Mouse (Mus musculus): ENCODE measurements at regions not wholly inside any gene's neighbourhood (a gene's known extent, or its start where the extent isn't known, plus 50 kb on each side); places are given as distances from the start of the nearest gene placed in this dataset.

DNA sequence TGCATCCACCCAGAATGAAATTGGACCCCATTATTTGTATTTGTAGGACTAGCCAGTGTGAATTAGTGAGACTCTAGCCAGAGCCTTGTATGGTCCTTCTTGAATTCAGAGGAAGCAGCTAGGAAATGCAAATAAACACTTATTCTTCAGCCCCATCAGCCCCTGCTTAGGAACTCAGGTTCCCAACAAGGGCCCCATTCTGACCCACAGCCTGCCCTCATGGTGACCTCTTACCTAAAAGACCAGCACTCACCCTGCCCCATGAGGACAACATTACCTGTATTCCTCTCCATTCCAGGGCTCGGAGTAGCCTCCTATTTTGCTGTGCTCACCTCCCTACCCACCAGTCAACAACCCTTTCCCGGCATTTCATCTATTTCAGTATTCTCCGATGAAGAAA lies 283.6 kb upstream of the Noct start:
- Histone ChIP-seq H3K9ac (ENCODE audit: low read length) (no peak overlapping the region), H3K27ac (ENCODE audit: low read depth, low read length) (no peak overlapping the region), H3K9me3 (ENCODE audit: control insufficient read depth, low read length) (no peaks in the 10 kb centered on the region), H3K4me2 (no peak overlapping the region), H3K36me3 (ENCODE audit: control insufficient read depth, insufficient read depth, low read length) (no peaks in the 10 kb centered on the region), H3K4me3 (ENCODE audit: low read depth, low read length) (no peak overlapping the region), H3K27me3 (ENCODE audit: control insufficient read depth, insufficient read depth, low read length) (no peaks in the 10 kb centered on the region), H3K4me1 (ENCODE audit: control insufficient read depth, insufficient read depth, low read length) (no peaks in the 10 kb centered on the region)
- WGBS: 82% methylated on average over 3 of the region's 3 CpGs
- ATAC-seq (ENCODE audit: low FRiP score): no peak
- peak; percentile 77 for DNase-seq (ENCODE audit: low spot score, missing footprints)

DNA sequence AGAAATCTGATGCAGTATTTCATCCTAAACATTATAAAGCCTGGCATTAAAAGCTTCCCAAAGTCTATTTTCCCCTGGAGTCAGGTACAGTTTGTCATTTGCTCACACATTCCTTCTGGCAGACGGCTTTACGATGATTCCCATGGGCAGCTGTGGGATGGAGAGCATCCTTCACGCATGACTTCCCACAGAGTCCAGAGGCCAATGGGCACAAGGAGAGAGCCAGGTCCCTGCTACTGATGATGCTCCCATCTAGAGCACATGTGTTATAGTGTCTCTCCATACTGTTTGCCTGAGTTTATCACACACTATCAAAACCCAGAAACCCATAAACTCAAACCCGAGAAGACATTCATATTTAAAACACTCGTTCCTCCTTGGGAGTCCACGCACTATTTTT lies 270.8 kb upstream of the Noct start:
- Histone ChIP-seq H3K9ac (ENCODE audit: low read length) (no peak overlapping the region), H3K9me3 (ENCODE audit: control insufficient read depth, low read length) (no peaks in the 10 kb centered on the region), H3K27ac (ENCODE audit: low read depth, low read length) (no peak overlapping the region), H3K36me3 (ENCODE audit: control insufficient read depth, insufficient read depth, low read length) (no peaks in the 10 kb centered on the region), H3K4me3 (ENCODE audit: low read depth, low read length) (no peak overlapping the region), H3K4me1 (ENCODE audit: control insufficient read depth, insufficient read depth, low read length) (no peaks in the 10 kb centered on the region), H3K27me3 (ENCODE audit: control insufficient read depth, insufficient read depth, low read length) (no peaks in the 10 kb centered on the region), H3K4me2 (no peak overlapping the region)
- 79% methylated on average over 6 of the region's 6 CpGs for WGBS
- ATAC-seq (ENCODE audit: low FRiP score) (no peak), DNase-seq (ENCODE audit: low spot score, missing footprints) (no peak)

DNA sequence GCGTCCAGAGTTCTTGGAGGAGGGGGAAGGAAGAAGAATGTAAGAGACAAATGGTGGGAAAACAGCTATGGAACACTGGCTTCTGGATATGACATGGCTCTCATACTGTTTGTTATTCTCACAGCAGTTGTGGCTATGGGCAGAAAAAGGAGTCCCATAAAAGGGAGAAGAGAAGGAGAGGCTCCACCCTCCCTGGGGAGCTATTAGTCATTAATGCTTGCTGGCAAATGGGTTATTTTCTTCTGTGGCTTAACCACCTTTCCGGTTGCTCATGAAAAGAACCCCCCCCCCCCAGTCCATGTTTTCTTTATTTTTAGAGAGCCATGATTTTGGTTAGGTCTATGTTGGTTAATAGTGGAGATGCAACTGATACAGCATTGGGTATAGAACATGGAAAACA lies 253.9 kb upstream of the Noct start:
- Histone ChIP-seq H3K9ac (ENCODE audit: low read length) (no peak overlapping the region), H3K36me3 (ENCODE audit: control insufficient read depth, insufficient read depth, low read length) (no peaks in the 10 kb centered on the region), H3K4me1 (ENCODE audit: control insufficient read depth, insufficient read depth, low read length) (no peaks in the 10 kb centered on the region), H3K9me3 (ENCODE audit: control insufficient read depth, low read length) (no peaks in the 10 kb centered on the region), H3K4me2 (no peak overlapping the region), H3K27me3 (ENCODE audit: control insufficient read depth, insufficient read depth, low read length) (no peaks in the 10 kb centered on the region), H3K4me3 (ENCODE audit: low read depth, low read length) (no peak overlapping the region), H3K27ac (ENCODE audit: low read depth, low read length) (no peak overlapping the region)
- ATAC-seq (ENCODE audit: low FRiP score): no peak
- no peak for DNase-seq (ENCODE audit: low spot score, missing footprints)
- WGBS: 87% methylated on average over 2 of the region's 2 CpGs

DNA sequence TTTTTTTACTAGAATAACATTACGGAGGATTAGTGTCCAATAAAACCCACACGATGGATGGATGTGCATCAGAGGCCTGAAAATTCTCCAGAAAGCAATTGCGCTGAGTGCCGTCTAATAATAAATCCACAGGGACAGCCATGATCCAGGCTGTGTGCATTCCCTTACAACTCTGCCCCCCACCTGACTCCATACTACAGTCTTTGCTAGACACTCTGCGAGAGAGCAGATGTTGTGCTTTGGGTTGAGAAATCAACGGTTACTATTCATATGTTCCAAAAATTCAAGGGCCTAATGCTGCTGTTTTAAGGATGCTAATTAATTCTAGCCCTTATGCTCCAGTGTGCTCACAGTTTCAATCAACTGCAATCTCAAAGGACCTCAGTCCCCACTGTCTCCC lies 251.2 kb upstream of the Noct start:
- H3K27ac ChIP-seq (ENCODE audit: low read depth, low read length): no peak overlapping the region
- 87% methylated on average over 6 of the region's 6 CpGs for WGBS
- H3K9ac ChIP-seq (ENCODE audit: low read length): no peak overlapping the region
- H3K9me3 ChIP-seq (ENCODE audit: control insufficient read depth, low read length): no peaks in the 10 kb centered on the region
- ATAC-seq (ENCODE audit: low FRiP score): no peak
- H3K36me3 ChIP-seq (ENCODE audit: control insufficient read depth, insufficient read depth, low read length): no peaks in the 10 kb centered on the region
- no peak for DNase-seq (ENCODE audit: low spot score, missing footprints)
- no peaks in the 10 kb centered on the region for H3K4me1 ChIP-seq (ENCODE audit: control insufficient read depth, insufficient read depth, low read length)
- H3K4me2 ChIP-seq: no peak overlapping the region
- no peak overlapping the region for H3K4me3 ChIP-seq (ENCODE audit: low read depth, low read length)
- no peaks in the 10 kb centered on the region for H3K27me3 ChIP-seq (ENCODE audit: control insufficient read depth, insufficient read depth, low read length)

DNA sequence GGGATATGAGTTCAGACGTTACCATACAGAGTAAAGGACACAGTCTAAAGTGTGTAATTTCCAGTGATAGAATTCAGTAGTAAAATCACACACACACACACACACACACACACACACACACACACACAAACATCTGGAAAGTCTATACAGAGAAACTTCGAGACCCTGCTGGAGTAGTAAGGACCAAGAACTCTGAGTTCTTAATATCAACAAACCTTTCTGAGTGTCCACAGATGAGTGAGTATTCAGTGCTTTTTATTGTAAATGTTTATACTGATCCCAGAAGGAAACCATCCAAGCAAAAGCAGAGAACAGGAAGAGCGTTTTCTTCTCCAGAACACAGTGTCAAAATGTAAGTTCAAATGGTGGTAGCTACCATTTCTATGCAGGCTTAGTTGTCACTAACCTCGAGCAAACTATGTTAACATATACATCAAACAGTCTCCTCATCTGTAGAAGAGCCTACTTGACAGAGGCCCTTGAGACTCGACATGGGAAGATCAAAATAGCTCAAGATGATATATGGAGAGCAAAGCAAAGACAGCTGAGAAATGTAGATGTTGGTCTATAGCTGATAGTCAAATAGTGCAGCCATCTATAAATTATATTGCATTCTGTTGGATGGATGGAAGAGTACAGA lies 248.0 kb upstream of the Noct start:
- Histone ChIP-seq H3K36me3 (ENCODE audit: control insufficient read depth, insufficient read depth, low read length) (no peaks in the 10 kb centered on the region), H3K4me1 (ENCODE audit: control insufficient read depth, insufficient read depth, low read length) (no peaks in the 10 kb centered on the region), H3K9me3 (ENCODE audit: control insufficient read depth, low read length) (no peaks in the 10 kb centered on the region), H3K27ac (ENCODE audit: low read depth, low read length) (no peak overlapping the region), H3K4me3 (ENCODE audit: low read depth, low read length) (no peak overlapping the region), H3K9ac (ENCODE audit: low read length) (no peak overlapping the region), H3K4me2 (no peak overlapping the region), H3K27me3 (ENCODE audit: control insufficient read depth, insufficient read depth, low read length) (no peaks in the 10 kb centered on the region)
- DNase-seq (ENCODE audit: low spot score, missing footprints) (peak; percentile 19), ATAC-seq (ENCODE audit: low FRiP score) (no peak)
- WGBS: 80% methylated on average over 5 of the region's 5 CpGs

DNA sequence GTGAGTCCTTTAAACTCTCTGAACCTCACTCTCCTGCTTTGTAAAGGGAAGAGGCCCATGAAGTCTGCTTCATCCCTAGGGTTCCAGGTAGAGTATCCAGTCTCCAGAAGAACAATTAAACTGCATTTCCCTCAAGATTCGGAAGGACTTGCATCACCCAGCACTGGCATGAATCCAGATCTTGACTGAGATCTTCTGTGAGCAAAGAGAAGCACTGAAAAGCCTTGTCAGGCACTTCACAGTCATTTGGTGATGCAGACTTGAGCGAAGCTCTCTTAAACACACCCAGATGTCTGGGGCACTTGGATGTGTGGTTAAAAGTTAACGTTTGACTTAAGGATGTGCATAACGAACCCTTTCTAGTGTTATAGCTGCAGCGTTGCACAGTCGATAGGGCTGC lies 247.4 kb upstream of the Noct start:
- ATAC-seq (ENCODE audit: low FRiP score): no peak
- H3K9me3 ChIP-seq (ENCODE audit: control insufficient read depth, low read length): no peaks in the 10 kb centered on the region
- WGBS: 84% methylated on average over 6 of the region's 6 CpGs

DNA sequence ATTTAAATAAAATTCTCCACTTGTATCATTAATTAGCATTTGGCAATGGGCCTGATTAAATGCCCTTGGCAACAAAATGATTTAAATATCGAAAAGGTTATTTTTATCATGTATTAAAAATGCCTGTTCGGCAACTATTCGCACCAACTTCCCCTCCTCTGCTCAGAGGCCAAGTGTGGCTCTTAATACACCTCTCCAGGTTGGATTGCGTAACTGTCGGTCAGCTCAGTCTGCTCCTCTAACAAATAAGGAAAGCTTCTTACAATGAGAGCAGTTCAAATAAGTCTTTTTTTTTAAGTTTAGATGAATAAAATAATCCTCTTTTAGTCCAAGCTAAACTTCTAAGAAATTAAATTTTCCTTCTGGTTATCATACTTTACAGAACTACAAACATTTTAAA lies 245.6 kb upstream of the Noct start:
- Histone ChIP-seq H3K27me3 (ENCODE audit: control insufficient read depth, insufficient read depth, low read length) (no peaks in the 10 kb centered on the region), H3K9ac (ENCODE audit: low read length) (no peak overlapping the region), H3K27ac (ENCODE audit: low read depth, low read length) (no peak overlapping the region), H3K36me3 (ENCODE audit: control insufficient read depth, insufficient read depth, low read length) (no peaks in the 10 kb centered on the region), H3K4me2 (no peak overlapping the region), H3K4me3 (ENCODE audit: low read depth, low read length) (no peak overlapping the region), H3K9me3 (ENCODE audit: control insufficient read depth, low read length) (no peaks in the 10 kb centered on the region), H3K4me1 (ENCODE audit: control insufficient read depth, insufficient read depth, low read length) (no peaks in the 10 kb centered on the region)
- WGBS: 90% methylated on average over 5 of the region's 5 CpGs
- ATAC-seq (ENCODE audit: low FRiP score) (no peak), DNase-seq (ENCODE audit: low spot score, missing footprints) (peak; percentile 33)

More for the DNA sequence above, 247.4 kb upstream of the Noct start:
- no peak for DNase-seq (ENCODE audit: low spot score, missing footprints)
- Histone ChIP-seq H3K4me3 (ENCODE audit: low read depth, low read length) (no peak overlapping the region), H3K36me3 (ENCODE audit: control insufficient read depth, insufficient read depth, low read length) (no peaks in the 10 kb centered on the region), H3K27me3 (ENCODE audit: control insufficient read depth, insufficient read depth, low read length) (no peaks in the 10 kb centered on the region), H3K4me2 (no peak overlapping the region), H3K4me1 (ENCODE audit: control insufficient read depth, insufficient read depth, low read length) (no peaks in the 10 kb centered on the region), H3K27ac (ENCODE audit: low read depth, low read length) (no peak overlapping the region), H3K9ac (ENCODE audit: low read length) (no peak overlapping the region)

DNA sequence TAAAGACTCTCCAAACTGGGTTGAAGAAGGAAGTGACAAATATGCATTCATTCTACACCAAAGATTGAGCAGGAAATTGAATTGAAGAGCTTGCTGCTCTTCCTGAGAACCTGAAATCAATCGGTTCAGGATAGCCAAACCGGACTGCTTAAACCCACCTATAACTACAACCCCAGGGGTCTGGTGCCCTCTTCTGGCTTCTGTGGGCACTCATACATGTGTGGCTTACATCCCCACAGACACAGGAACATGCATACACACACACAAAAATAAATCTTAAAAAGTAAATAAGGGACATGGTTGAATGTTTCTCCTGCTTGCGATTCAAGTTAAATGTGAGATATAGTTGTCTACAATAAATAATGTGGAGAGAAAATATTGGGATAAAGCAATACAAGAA lies 244.7 kb upstream of the Noct start:
- H3K9ac ChIP-seq (ENCODE audit: low read length): no peak overlapping the region
- H3K27ac ChIP-seq (ENCODE audit: low read depth, low read length): no peak overlapping the region
- H3K4me3 ChIP-seq (ENCODE audit: low read depth, low read length): no peak overlapping the region
- no peaks in the 10 kb centered on the region for H3K9me3 ChIP-seq (ENCODE audit: control insufficient read depth, low read length)
- peaks cover 7% of the 10 kb centered on the region for H3K4me1 ChIP-seq (ENCODE audit: control insufficient read depth, insufficient read depth, low read length)
- H3K27me3 ChIP-seq (ENCODE audit: control insufficient read depth, insufficient read depth, low read length): no peaks in the 10 kb centered on the region
- no peaks in the 10 kb centered on the region for H3K36me3 ChIP-seq (ENCODE audit: control insufficient read depth, insufficient read depth, low read length)
- DNase-seq (ENCODE audit: low spot score, missing footprints): peak; percentile 54
- WGBS: 83% methylated on average over 3 of the region's 3 CpGs
- ATAC-seq (ENCODE audit: low FRiP score): no peak
- H3K4me2 ChIP-seq: no peak overlapping the region

DNA sequence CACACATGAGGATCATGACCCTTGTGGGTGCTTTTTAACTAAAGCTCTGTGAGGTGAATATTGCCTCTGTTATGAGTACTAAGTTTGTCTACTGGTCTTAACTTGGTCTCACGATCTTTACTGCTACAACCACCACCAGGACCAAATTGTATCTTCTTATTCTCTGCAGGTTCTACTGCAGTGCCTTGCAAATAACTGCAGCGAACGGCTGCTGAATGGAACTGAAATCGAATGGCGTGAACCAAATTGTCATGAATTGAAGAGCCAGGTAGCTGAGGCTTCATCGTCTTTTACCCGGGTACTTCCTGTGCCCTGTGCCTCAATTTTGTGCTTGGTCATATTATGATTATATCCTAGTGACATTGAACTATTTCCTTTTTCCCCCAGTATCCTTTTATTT lies 242.5 kb upstream of the Noct start:
- H3K4me1 ChIP-seq (ENCODE audit: control insufficient read depth, insufficient read depth, low read length): peaks cover 9% of the 10 kb centered on the region
- 90% methylated on average over 7 of the region's 7 CpGs for WGBS
- no peak overlapping the region for H3K9ac ChIP-seq (ENCODE audit: low read length)
- H3K4me2 ChIP-seq: no peak overlapping the region
- no peak overlapping the region for H3K4me3 ChIP-seq (ENCODE audit: low read depth, low read length)
- no peaks in the 10 kb centered on the region for H3K36me3 ChIP-seq (ENCODE audit: control insufficient read depth, insufficient read depth, low read length)
- DNase-seq (ENCODE audit: low spot score, missing footprints) (peak; percentile 69), ATAC-seq (ENCODE audit: low FRiP score) (no peak)
- no peak overlapping the region for H3K27ac ChIP-seq (ENCODE audit: low read depth, low read length)
- no peaks in the 10 kb centered on the region for H3K27me3 ChIP-seq (ENCODE audit: control insufficient read depth, insufficient read depth, low read length)
- no peaks in the 10 kb centered on the region for H3K9me3 ChIP-seq (ENCODE audit: control insufficient read depth, low read length)
